Mouse (Mus musculus) liver, embryonic 12.5 days (tissue): ENCODE data around the gene Zfp777. TPM values are rescaled to one million over a fixed set of nuclear protein-coding genes. Genes with fewer than 3 reads are reported as not detected.
A peak's percentile ranks its signal among the peaks of the same experiment; 100 is the strongest.

Source experiments
- ATAC-seq: fragments of 200-750 bp; cut with Nextera tagmentation; 2 replicates; pipeline ENCODE4 v1.8.0; 2017; ENCODE audit warnings: moderate number of reproducible peaks, mild to moderate bottlenecking, moderate library complexity
- H3K27ac ChIP-seq: fragments of 300-500 bp; sonication (generic); 2 replicates; pipeline ENCODE4 v1.5.1; 2016; ENCODE audit warnings: mild to moderate bottlenecking
- H3K27me3 ChIP-seq: fragments of 300-500 bp; sonication (generic); replicated peaks from 2 replicates; pipeline ENCODE4 v1.6.1; 2016; ENCODE audit warnings: mild to moderate bottlenecking, moderate library complexity
- H3K36me3 ChIP-seq: fragments of 300-500 bp; sonication (generic); 2 replicates; pipeline ENCODE4 v1.6.1; 2016; ENCODE audit warnings: mild to moderate bottlenecking, moderate library complexity
- H3K4me1 ChIP-seq: fragments of 300-500 bp; sonication (generic); 2 replicates; pipeline ENCODE4 v1.6.1; 2016
- H3K4me2 ChIP-seq: fragments of 300-500 bp; sonication (generic); 2 replicates; pipeline ENCODE4 v1.6.1; 2016; ENCODE audit warnings: mild to moderate bottlenecking, moderate library complexity
- H3K4me3 ChIP-seq: fragments of 300-500 bp; sonication (generic); 2 replicates; pipeline ENCODE4 v1.5.1; 2016; ENCODE audit warnings: mild to moderate bottlenecking, moderate library complexity
- H3K9ac ChIP-seq: fragments of 300-500 bp; sonication (generic); 2 replicates; pipeline ENCODE4 v1.6.1; 2016; ENCODE audit warnings: mild to moderate bottlenecking, moderate library complexity
- H3K9me3 ChIP-seq: fragments of 300-500 bp; sonication (generic); replicated peaks from 2 replicates; pipeline ENCODE4 v1.6.1; 2016; ENCODE audit warnings: mild to moderate bottlenecking, moderate library complexity
- WGBS: fragments of 180-500 bp; shearing (Covaris S2); methylation state at CpG from one replicate; pipeline ENCODE4 v1.1.7; 2016; ENCODE audit not compliant: insufficient replicate concordance; 5-methylcytosine and 5-hydroxymethylcytosine counted together
- polyA plus RNA-seq: library from polyadenylated mRNA; unstranded; fragments of >200 nt; fragmentation: Nextera tagmentation; extraction: Ambion mirVana; gene quantifications from 2 replicates; pipeline ENCODE4 v1.2.1, GENCODE M21; 2016

The Zfp777 gene
- polyA plus RNA-seq, 1 experiment from 2014 or later: 5.5 TPM

GRCm38 (mm10) chr6:48063940-48064339, 15.2 kb upstream of the Zfp777 start:
- 92% methylated on average over 28 of the region's 28 CpGs for WGBS
- H3K36me3 ChIP-seq: peaks cover 69% of the 10 kb centered on the region
- no peak overlapping the region for H3K27ac ChIP-seq
- H3K9me3 ChIP-seq: no peaks in the 10 kb centered on the region
- H3K4me1 ChIP-seq: peaks cover 24% of the 10 kb centered on the region
- ATAC-seq: 0 out of 2 replicates have a peak, but pooled peaks have one; percentile 27
- H3K27me3 ChIP-seq: no peaks in the 10 kb centered on the region
- no peak overlapping the region for H3K4me2 ChIP-seq
- no peak overlapping the region for H3K4me3 ChIP-seq
- H3K9ac ChIP-seq: no peak overlapping the region

DNA sequence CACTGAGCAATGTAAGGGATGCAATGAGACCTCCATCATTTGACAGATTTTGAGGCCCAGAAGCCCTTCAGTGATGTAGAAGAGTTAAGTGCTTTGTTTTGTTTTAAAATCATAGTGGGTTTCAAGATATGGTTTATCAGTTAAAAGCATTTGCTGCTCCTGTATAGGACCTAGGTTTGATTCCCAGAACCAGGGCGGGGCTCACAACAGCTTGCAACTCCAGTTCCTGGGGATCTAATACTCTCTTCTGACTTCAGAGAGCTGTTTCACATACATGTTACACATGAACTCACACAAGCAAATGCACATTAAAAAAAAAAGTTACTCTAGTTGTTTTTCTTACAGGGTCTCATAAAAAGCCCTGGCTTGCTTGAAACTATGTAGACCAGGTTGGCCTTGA, 12.2 kb upstream of the Zfp777 start:
- H3K9ac ChIP-seq: no peak overlapping the region
- peak overlapping the region; percentile 16; the same call in 1 of the 2 replicates for H3K4me2 ChIP-seq
- peaks cover 24% of the 10 kb centered on the region for H3K4me1 ChIP-seq
- no peak overlapping the region for H3K27ac ChIP-seq
- no peaks in the 10 kb centered on the region for H3K27me3 ChIP-seq
- peaks cover 40% of the 10 kb centered on the region for H3K36me3 ChIP-seq
- peak; percentile 52; the same call in 1 of the 2 replicates for ATAC-seq
- no peak overlapping the region for H3K4me3 ChIP-seq
- 42% methylated on average over 1 of the region's 1 CpGs for WGBS
- no peaks in the 10 kb centered on the region for H3K9me3 ChIP-seq

DNA sequence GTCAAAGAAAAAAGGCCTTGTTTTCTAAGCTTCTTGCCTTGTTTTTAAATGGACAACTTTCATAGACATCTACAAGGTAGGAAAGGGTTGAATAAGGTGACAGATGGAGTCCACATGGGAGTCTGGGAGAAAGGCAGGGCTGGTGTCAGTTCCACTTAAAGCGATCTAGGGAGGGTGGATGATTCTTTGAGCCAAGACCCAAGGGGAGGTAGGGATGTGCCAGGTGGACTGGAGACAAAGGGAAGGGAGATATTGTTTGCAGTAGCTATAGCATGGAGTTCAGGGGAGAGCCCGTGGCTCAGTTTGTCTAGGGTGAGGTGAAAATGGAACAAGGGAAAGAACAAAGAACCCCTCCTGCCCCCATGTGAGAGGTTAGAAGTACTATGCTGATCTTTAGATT, 11.7 kb upstream of the Zfp777 start:
- Histone ChIP-seq H3K9ac (no peak overlapping the region), H3K9me3 (no peaks in the 10 kb centered on the region), H3K36me3 (peaks cover 36% of the 10 kb centered on the region), H3K27ac (no peak overlapping the region), H3K4me2 (no peak overlapping the region), H3K4me1 (peaks cover 19% of the 10 kb centered on the region), H3K4me3 (no peak overlapping the region), H3K27me3 (no peaks in the 10 kb centered on the region)
- no peak for ATAC-seq
- 70% methylated on average over 2 of the region's 2 CpGs for WGBS

- Histone ChIP-seq H3K4me1 (peaks cover 19% of the 10 kb centered on the region), H3K36me3 (no peaks in the 10 kb centered on the region), H3K4me3 (no peak overlapping the region), H3K4me2 (no peak overlapping the region), H3K9me3 (no peaks in the 10 kb centered on the region), H3K9ac (no peak overlapping the region), H3K27ac (no peak overlapping the region), H3K27me3 (peaks cover 5% of the 10 kb centered on the region; the same call in 1 of the 2 replicates)
- WGBS: 80% methylated on average over 6 of the region's 6 CpGs
- no peak for ATAC-seq
Measured at GRCm38 (mm10) chr6:48052136-48052535, 3.4 kb upstream of the Zfp777 start.

DNA sequence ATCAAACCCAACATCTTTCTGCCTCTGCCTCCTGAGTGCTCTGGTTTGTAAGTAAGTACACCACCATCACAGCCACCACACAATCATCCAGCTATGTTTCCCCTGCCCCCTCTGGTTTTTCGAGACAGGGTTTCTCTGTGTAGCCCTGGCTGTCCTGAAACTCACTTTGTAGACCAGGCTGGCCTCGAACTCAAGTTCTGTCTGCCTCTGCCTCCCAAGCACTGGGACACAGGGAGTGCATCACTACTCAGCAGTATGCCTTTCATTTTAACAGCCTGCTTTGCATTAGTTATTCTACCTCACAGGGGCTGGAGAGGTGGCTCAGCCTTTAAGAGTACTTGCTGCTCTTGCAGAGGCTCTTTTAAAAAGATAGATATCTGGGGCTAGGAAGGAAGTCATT, 3.0 kb upstream of the Zfp777 start:
- no peak for ATAC-seq
- 58% methylated on average over 2 of the region's 2 CpGs for WGBS
- Histone ChIP-seq H3K4me3 (no peak overlapping the region), H3K4me1 (peaks cover 23% of the 10 kb centered on the region), H3K9me3 (no peaks in the 10 kb centered on the region), H3K9ac (no peak overlapping the region), H3K27ac (no peak overlapping the region), H3K27me3 (peaks cover 5% of the 10 kb centered on the region; the same call in 1 of the 2 replicates), H3K4me2 (no peak overlapping the region), H3K36me3 (no peaks in the 10 kb centered on the region)

GRCm38 (mm10) chr6:48049273-48050065, 758 bp upstream of the Zfp777 start:
- H3K4me3 ChIP-seq: peak overlapping the region; percentile 80
- peaks cover 5% of the 10 kb centered on the region; the same call in 1 of the 2 replicates for H3K27me3 ChIP-seq
- peak overlapping the region; percentile 75; the same call in 1 of the 2 replicates for H3K9ac ChIP-seq
- WGBS: 42% methylated on average over 9 of the region's 9 CpGs
- peaks cover 5% of the 10 kb centered on the region for H3K36me3 ChIP-seq
- peak overlapping the region; percentile 81 for H3K4me2 ChIP-seq
- H3K9me3 ChIP-seq: no peaks in the 10 kb centered on the region
- H3K4me1 ChIP-seq: peaks cover 28% of the 10 kb centered on the region
- no peak for ATAC-seq
- H3K27ac ChIP-seq: no peak overlapping the region

GRCm38 (mm10) chr6:48047450-48048351, 1.0 kb downstream of the Zfp777 start:
- peak overlapping the region; percentile 80 for H3K4me3 ChIP-seq
- H3K36me3 ChIP-seq: peaks cover 23% of the 10 kb centered on the region
- H3K4me2 ChIP-seq: peak overlapping the region; percentile 93
- peak; percentile 59 for ATAC-seq
- peak overlapping the region; percentile 84 for H3K9ac ChIP-seq
- WGBS: under 1% methylated on average over 104 of the region's 150 CpGs
- peaks cover 33% of the 10 kb centered on the region for H3K4me1 ChIP-seq
- H3K9me3 ChIP-seq: no peaks in the 10 kb centered on the region
- peak overlapping the region; percentile 82 for H3K27ac ChIP-seq
- H3K27me3 ChIP-seq: peaks cover 5% of the 10 kb centered on the region; the same call in 1 of the 2 replicates

- peak overlapping the region; percentile 80 for H3K4me3 ChIP-seq
- H3K27me3 ChIP-seq: peaks cover 5% of the 10 kb centered on the region; the same call in 1 of the 2 replicates
- 5% methylated on average over 12 of the region's 12 CpGs for WGBS
- no peaks in the 10 kb centered on the region for H3K9me3 ChIP-seq
- H3K4me2 ChIP-seq: peak overlapping the region; percentile 93
- peak overlapping the region; percentile 84 for H3K9ac ChIP-seq
- peaks cover 33% of the 10 kb centered on the region for H3K4me1 ChIP-seq
- peak overlapping the region; percentile 76; the same call in 1 of the 2 replicates for H3K27ac ChIP-seq
- ATAC-seq: peak; percentile 13; the same call in 1 of the 2 replicates
- H3K36me3 ChIP-seq: peaks cover 28% of the 10 kb centered on the region
Measured at GRCm38 (mm10) chr6:48047114-48047449, 1.6 kb downstream of the Zfp777 start.

- Histone ChIP-seq H3K27me3 (no peaks in the 10 kb centered on the region), H3K4me2 (no peak overlapping the region), H3K9me3 (no peaks in the 10 kb centered on the region), H3K9ac (no peak overlapping the region), H3K4me3 (no peak overlapping the region), H3K36me3 (peaks cover 85% of the 10 kb centered on the region), H3K4me1 (no peaks in the 10 kb centered on the region), H3K27ac (no peak overlapping the region)
- ATAC-seq: no peak
Measured at GRCm38 (mm10) chr6:48032661-48033060, 16.1 kb downstream of the Zfp777 start.

GRCm38 (mm10) chr6:48025905-48026660, 22.6 kb downstream of the Zfp777 start:
- no peaks in the 10 kb centered on the region for H3K27me3 ChIP-seq
- 71% methylated on average over 10 of the region's 10 CpGs for WGBS
- H3K36me3 ChIP-seq: peaks cover 83% of the 10 kb centered on the region

DNA sequence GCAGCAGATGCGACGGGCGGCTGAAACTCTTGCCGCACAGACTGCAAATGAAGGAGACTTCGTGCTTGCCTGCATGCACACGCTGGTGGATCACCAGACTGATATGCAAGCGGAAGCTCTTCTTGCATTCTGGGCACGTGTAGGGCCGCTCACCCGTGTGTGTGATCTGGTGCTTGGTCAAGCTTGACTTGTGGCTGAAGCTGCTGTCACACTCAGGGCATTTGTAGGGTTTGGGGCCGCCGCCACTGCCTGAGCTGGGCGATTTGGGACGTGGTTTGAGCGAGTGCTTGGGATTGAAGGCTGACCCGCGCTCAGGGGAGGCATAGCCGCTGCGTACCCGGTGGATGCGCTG, 23.7 kb downstream of the Zfp777 start:
- Histone ChIP-seq H3K9me3 (peaks cover 11% of the 10 kb centered on the region; the same call in 1 of the 2 replicates), H3K9ac (no peak overlapping the region), H3K27ac (no peak overlapping the region), H3K4me3 (no peak overlapping the region), H3K4me1 (no peaks in the 10 kb centered on the region), H3K36me3 (peaks cover 74% of the 10 kb centered on the region), H3K27me3 (no peaks in the 10 kb centered on the region), H3K4me2 (no peak overlapping the region)
- no peak for ATAC-seq
- 92% methylated on average over 21 of the region's 21 CpGs for WGBS

More at GRCm38 (mm10) chr6:48025905-48026660, 22.6 kb downstream of the Zfp777 start:
- H3K4me1 ChIP-seq: no peaks in the 10 kb centered on the region
- no peak overlapping the region for H3K4me3 ChIP-seq
- ATAC-seq: no peak
- peaks cover 11% of the 10 kb centered on the region; the same call in 1 of the 2 replicates for H3K9me3 ChIP-seq
- no peak overlapping the region for H3K27ac ChIP-seq
- no peak overlapping the region for H3K9ac ChIP-seq
- H3K4me2 ChIP-seq: no peak overlapping the region
